Mouse (Mus musculus) CH12.LX (cell line): ENCODE results near the gene Cdhr4. TPM values are rescaled to one million over a fixed set of nuclear protein-coding genes. Genes with fewer than 3 reads are reported as not detected.
A peak's percentile ranks its signal among the peaks of the same experiment; 100 is the strongest.

ENCODE experiments used
- DNase-seq: peaks from one replicate; pipeline ENCODE4 v3.0.0-alpha.2; 2013; ENCODE audit errors: extremely low read depth
- H3K27ac ChIP-seq: 2 replicates; pipeline ENCODE4 v1.5.1; 2012; ENCODE audit warnings: low read depth, mild to moderate bottlenecking, control low read depth, moderate library complexity; ENCODE audit not compliant: insufficient read depth
- H3K27me3 ChIP-seq: replicated peaks from 2 replicates; pipeline ENCODE3; 2012; ENCODE audit warnings: inconsistent platforms
- H3K36me3 ChIP-seq, 2 experiments: replicated peaks in 1 of 2; 2 replicates each; pipeline versions ENCODE3 to v1.6.1; 2012; ENCODE audit warnings: inconsistent platforms in 1 of 2, low read length in 1 of 2, mild to moderate bottlenecking in 1 of 2, mixed read lengths in 1 of 2, moderate library complexity in 1 of 2; ENCODE audit not compliant: control insufficient read depth in 1 of 2, insufficient read depth in 1 of 2
- H3K4me1 ChIP-seq, 2 experiments: 2 replicates each; pipeline ENCODE4 v1.6.1; 2012; ENCODE audit warnings: inconsistent platforms in 1 of 2, moderate library complexity in 1 of 2; ENCODE audit not compliant: insufficient read depth in 2 of 2, control insufficient read depth in 1 of 2
- H3K4me2 ChIP-seq: 2 replicates; pipeline ENCODE4 v1.6.1; 2012; ENCODE audit warnings: low read depth, mild to moderate bottlenecking, control low read depth; ENCODE audit not compliant: poor library complexity, insufficient read depth, severe bottlenecking
- H3K4me3 ChIP-seq, 3 experiments: fragments of 150-350 bp in 1 of 3; sonication (generic) in 1 of 3; replicated peaks in 1 of 3; 2 replicates each; pipeline versions ENCODE3 to v1.5.1; 2011 to 2012; ENCODE audit warnings: low read depth in 2 of 3, low read length in 2 of 3, mild to moderate bottlenecking in 2 of 3, moderate library complexity in 2 of 3, control low read depth in 1 of 3, improper control_type of control experiment in 1 of 3, inconsistent platforms in 1 of 3, mixed read lengths in 1 of 3; ENCODE audit not compliant: poor library complexity in 1 of 3
- H3K79me2 ChIP-seq: replicated peaks from 2 replicates; pipeline ENCODE4 v1.6.1; 2012; ENCODE audit warnings: mild to moderate bottlenecking, moderate library complexity; ENCODE audit not compliant: control insufficient read depth, poor library complexity, insufficient read depth, severe bottlenecking; ENCODE audit errors: extremely low read depth
- H3K9ac ChIP-seq: 2 replicates; pipeline ENCODE4 v1.6.1; 2012; ENCODE audit warnings: low read depth, mild to moderate bottlenecking, control low read depth, moderate library complexity; ENCODE audit not compliant: insufficient read depth
- H3K9me3 ChIP-seq: replicated peaks from 2 replicates; pipeline ENCODE3; 2012; ENCODE audit warnings: low read length, inconsistent platforms, mixed read lengths
- CHD2 ChIP-seq: IDR thresholded peaks from 2 replicates; pipeline ENCODE4 v1.6.1; 2011; ENCODE audit warnings: low read length, improper control_type of control experiment
- CTCF ChIP-seq, 2 experiments: IDR thresholded peaks in 1 of 2; conservative IDR thresholded peaks in 1 of 2; 2 replicates each; pipeline ENCODE4 v1.5.1; 2011 to 2012; ENCODE audit warnings: low read depth in 2 of 2, low read length in 2 of 2, improper control_type of control experiment in 1 of 2, inconsistent platforms in 1 of 2, mild to moderate bottlenecking in 1 of 2, moderate library complexity in 1 of 2
- E2F4 ChIP-seq: IDR thresholded peaks from 2 replicates; pipeline ENCODE4 v1.6.1; 2011; ENCODE audit warnings: low read depth, low read length, improper control_type of control experiment; ENCODE audit not compliant: insufficient replicate concordance
- ELF1 ChIP-seq: IDR thresholded peaks from 2 replicates; pipeline ENCODE4 v1.6.1; 2014; ENCODE audit warnings: low read depth, mild to moderate bottlenecking, inconsistent platforms, low read length, improper control_type of control experiment
- EP300 ChIP-seq: IDR thresholded peaks from 2 replicates; pipeline ENCODE4 v1.6.1; 2011; ENCODE audit warnings: low read length, improper control_type of control experiment
- ETS1 ChIP-seq: conservative IDR thresholded peaks from 2 replicates; pipeline ENCODE4 v1.6.1; 2012; ENCODE audit warnings: low read depth, mild to moderate bottlenecking, inconsistent platforms, low read length, improper control_type of control experiment, moderate library complexity
- IRF4 ChIP-seq: IDR thresholded peaks from 2 replicates; pipeline ENCODE4 v1.6.1; 2014; ENCODE audit warnings: low read depth, mild to moderate bottlenecking, inconsistent platforms, low read length, improper control_type of control experiment
- JUN ChIP-seq: IDR thresholded peaks from 2 replicates; pipeline ENCODE4 v1.6.1; 2011; ENCODE audit warnings: low read depth, mild to moderate bottlenecking, low read length, improper control_type of control experiment, moderate library complexity; ENCODE audit not compliant: insufficient read depth
- JUND ChIP-seq: conservative IDR thresholded peaks from 2 replicates; pipeline ENCODE4 v1.6.1; 2011; ENCODE audit warnings: low read depth, low read length, improper control_type of control experiment
- KAT2A ChIP-seq: IDR thresholded peaks from 2 replicates; pipeline ENCODE4 v1.6.1; 2012; ENCODE audit warnings: low read length, improper control_type of control experiment, inconsistent platforms; ENCODE audit not compliant: insufficient replicate concordance
- MAFK ChIP-seq: IDR thresholded peaks from 2 replicates; pipeline ENCODE4 v1.6.1; 2011; ENCODE audit warnings: low read length, improper control_type of control experiment; ENCODE audit not compliant: insufficient replicate concordance
- MAX ChIP-seq: IDR thresholded peaks from 2 replicates; pipeline ENCODE4 v1.6.1; 2011; ENCODE audit warnings: low read length, improper control_type of control experiment
- MAZ ChIP-seq: IDR thresholded peaks from 2 replicates; pipeline ENCODE4 v1.6.1; 2012; ENCODE audit warnings: low read depth, mild to moderate bottlenecking, inconsistent platforms, low read length, improper control_type of control experiment, moderate library complexity
- MEF2A ChIP-seq: IDR thresholded peaks from 2 replicates; pipeline ENCODE4 v1.6.1; 2014; ENCODE audit warnings: low read depth, mild to moderate bottlenecking, inconsistent platforms, low read length, improper control_type of control experiment, borderline replicate concordance
- PAX5 ChIP-seq: IDR thresholded peaks from 2 replicates; pipeline ENCODE4 v1.6.1; 2012; ENCODE audit warnings: low read length, inconsistent platforms, mixed read lengths
- POLR2AphosphoS2 ChIP-seq: IDR thresholded peaks from 2 replicates; pipeline ENCODE4 v1.6.1; 2011; ENCODE audit warnings: low read depth, low read length, improper control_type of control experiment
- RAD21 ChIP-seq: IDR thresholded peaks from 2 replicates; pipeline ENCODE4 v1.6.1; 2011; ENCODE audit warnings: low read depth, mild to moderate bottlenecking, low read length, improper control_type of control experiment, moderate library complexity
- RCOR1 ChIP-seq: conservative IDR thresholded peaks from 2 replicates; pipeline ENCODE4 v1.6.1; 2012; ENCODE audit warnings: low read depth, mild to moderate bottlenecking, inconsistent platforms, low read length, improper control_type of control experiment
- SIN3A ChIP-seq: IDR thresholded peaks from 2 replicates; pipeline ENCODE4 v1.6.1; 2012; ENCODE audit warnings: low read length, improper control_type of control experiment, inconsistent platforms
- SMC3 ChIP-seq: IDR thresholded peaks from 2 replicates; pipeline ENCODE4 v1.6.1; 2011; ENCODE audit warnings: low read depth, low read length, improper control_type of control experiment
- ZC3H11A ChIP-seq: IDR thresholded peaks from 2 replicates; pipeline ENCODE4 v1.6.1; 2012; ENCODE audit warnings: low read depth, mild to moderate bottlenecking, inconsistent platforms, low read length, improper control_type of control experiment
- ZMIZ1 ChIP-seq: IDR thresholded peaks from 2 replicates; pipeline ENCODE4 v1.6.1; 2012; ENCODE audit warnings: low read depth, mild to moderate bottlenecking, inconsistent platforms, low read length, improper control_type of control experiment
- dilution Hi-C: fragments of 300-500 bp; cut with MboI; formaldehyde crosslinking; loops from 2 replicates; pipeline ENCODE4 v1.14.3; 2020; ENCODE audit warnings: low sequenced_read_pairs; ENCODE audit not compliant: extremely low pct_unique_long_range_greater_than_20kb, extremely low pct_ligation_motif_present
- in situ Hi-C: fragments of 300-500 bp; cut with MboI; formaldehyde crosslinking; loops from 3 replicates; pipeline ENCODE4 v1.14.3; 2019; ENCODE audit warnings: low sequenced_read_pairs, low pct_ligation_motif_present, low pct_unique_long_range_greater_than_20kb, mixed read lengths
- polyA plus RNA-seq: library from polyadenylated mRNA; unstranded; fragments of >175 nt; gene quantifications from 2 replicates; pipeline ENCODE4 v1.2.1, GENCODE M21; 2012; ENCODE audit warnings: low read depth; ENCODE audit not compliant: insufficient read length
- total RNA-seq, 2 experiments: library from RNA; depleted of rRNA; stranded (reverse); fragments of 300-350 nt in 1 of 2; fragments of >200 nt in 1 of 2; gene quantifications; 2 replicates each; pipeline ENCODE4 v1.2.3; 2012 to 2014

Gene Cdhr4
- total and polyA plus RNA-seq, 3 experiments, result 0.35 to 0.79 TPM; not detected in 1

DNA sequence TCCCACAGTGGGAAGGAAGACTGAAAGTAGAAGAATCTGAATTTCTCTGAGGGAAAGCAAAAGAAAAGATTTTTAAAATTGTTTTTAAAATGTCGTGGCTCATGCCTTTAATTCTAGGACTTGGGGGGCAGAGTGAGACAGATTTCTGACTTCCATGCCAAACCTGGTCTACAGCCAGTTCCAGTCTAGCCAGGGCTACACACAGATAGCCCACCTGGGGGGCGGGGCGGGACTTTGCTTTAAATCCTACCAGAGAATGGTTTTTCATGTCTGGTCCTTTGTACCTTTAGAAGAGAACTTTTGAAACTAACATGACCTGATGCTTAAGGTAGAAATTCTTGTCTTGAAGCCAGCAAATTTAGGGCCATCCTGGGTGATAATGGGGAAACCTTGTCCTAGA, 30.9 kb downstream of the Cdhr4 start:
- H3K27me3 ChIP-seq, result no peaks in the 10 kb centered on the region
- no peak overlapping the region for H3K27ac ChIP-seq
- peaks cover 0 to 15% of the 10 kb centered on the region in 2 experiments; a peak in 2 of 4 replicates for H3K4me1 ChIP-seq
- peaks cover 12% of the 10 kb centered on the region for H3K79me2 ChIP-seq
- no peak for DNase-seq
- in situ Hi-C loops (no loop called here), dilution Hi-C loops (no loop called here)
- H3K36me3 ChIP-seq, result peaks cover 30 to 46% of the 10 kb centered on the region in 2 experiments
- peaks cover 3% of the 10 kb centered on the region for H3K9me3 ChIP-seq
- H3K9ac ChIP-seq, result no peak overlapping the region
- H3K4me2 ChIP-seq, result no peak overlapping the region
- TF ChIP-seq PAX5, result no peak
- TF ChIP-seq ELF1, result no peak
- TF ChIP-seq ETS1, result no peak
- no peak for TF ChIP-seq CHD2
- TF ChIP-seq E2F4, result no peak
- TF ChIP-seq IRF4, result no peak
- no peak for TF ChIP-seq KAT2A
- no peak for TF ChIP-seq POLR2AphosphoS2
- TF ChIP-seq MAZ, result no peak
- no peak for TF ChIP-seq MEF2A
- no peak for TF ChIP-seq RCOR1
- TF ChIP-seq JUND, result no peak
- TF ChIP-seq EP300, result no peak
- no peak for TF ChIP-seq ZC3H11A
- no peak for TF ChIP-seq ZMIZ1
- no peak for TF ChIP-seq JUN
- TF ChIP-seq MAX, result no peak
- TF ChIP-seq MAFK, result no peak
- no peak overlapping the region for H3K4me3 ChIP-seq

DNA sequence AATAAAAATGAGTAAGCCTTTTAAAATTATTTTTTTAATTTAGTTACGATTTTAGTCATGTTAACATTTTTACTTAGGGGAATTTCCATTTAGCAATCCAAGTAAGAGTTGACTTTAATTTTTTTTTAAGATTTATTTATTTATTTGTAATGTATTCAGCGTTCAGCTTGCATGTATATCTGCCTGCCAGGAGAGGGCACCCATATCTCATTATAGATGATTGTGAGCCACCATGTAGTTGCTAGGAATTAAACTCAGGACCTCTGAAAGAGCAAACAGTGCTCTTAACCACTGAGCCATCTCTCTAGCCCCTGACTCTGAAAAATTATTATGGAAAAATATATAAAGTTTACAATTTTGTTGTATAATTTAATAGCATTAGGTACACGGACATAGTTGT, 34.3 kb downstream of the Cdhr4 start:
- H3K9me3 ChIP-seq, result peaks cover 3% of the 10 kb centered on the region
- H3K4me2 ChIP-seq, result no peak overlapping the region
- H3K36me3 ChIP-seq, result peaks cover 37 to 62% of the 10 kb centered on the region in 2 experiments
- peaks cover 10% of the 10 kb centered on the region for H3K79me2 ChIP-seq
- no peak overlapping the region for H3K4me3 ChIP-seq
- H3K9ac ChIP-seq, result no peak overlapping the region
- TF ChIP-seq CTCF (conservative IDR thresholded peaks at IDR 0.05 in 1 of 2, IDR thresholded peaks at IDR 0.05 in 1 of 2; ENCODE audit: low read depth in 2 of 2, low read length in 2 of 2), result peak in 1 of 2 experiments; percentile 62; a peak in 2 of 4 replicates
- TF ChIP-seq SMC3, result peak; percentile 45
- no peak for TF ChIP-seq SIN3A
- TF ChIP-seq RAD21, result peak; percentile 56
- H3K27me3 ChIP-seq, result no peaks in the 10 kb centered on the region
- H3K27ac ChIP-seq, result no peak overlapping the region
- H3K4me1 ChIP-seq, result peaks cover 0 to 4% of the 10 kb centered on the region in 2 experiments; a peak in 1 of 4 replicates
- no peak for DNase-seq
- dilution Hi-C loops (no loop called here), in situ Hi-C loops (no loop called here)
